Mouse (Mus musculus) inflammation-experienced regulatory T-cells, adult 6 months (primary cell): Measurements from ENCODE around the gene Rab40b. TPM values are rescaled to one million over a fixed set of nuclear protein-coding genes. Genes with fewer than 3 reads are reported as not detected.
"Not testable (repeated sequence)": the region's sequence is repeated elsewhere in the genome, so short reads cannot be mapped to it uniquely, and the experiment has no call there.

Source experiments
- ATAC-seq: one replicate; pipeline ENCODE4 v1.8.0; 2017
- polyA plus RNA-seq, 3 experiments: library from polyadenylated mRNA; unstranded; fragments of 100-300 nt; shearing (Covaris generic); gene quantifications; one replicate each; pipeline ENCODE4 v1.2.1; 2017

The Rab40b gene
- polyA plus RNA-seq, 3 experiments from 2014 or later: 0.42 TPM; not detected in 2

- ATAC-seq: no peak
Observed at GRCm38 (mm10) chr11:121367170-121367707, 20.8 kb downstream of the Rab40b start.

GRCm38 (mm10) chr11:121362212-121362611 lies 25.8 kb downstream of the Rab40b start:
- no peak for ATAC-seq

GRCm38 (mm10) chr11:121354091-121354707 lies 33.9 kb downstream of the Rab40b start, which contains the start of gene Wdr45b:
Wdr45b (minus strand) TSS chr11:121354445.
- ATAC-seq: peak; percentile 87

- ATAC-seq: peak; percentile 26
Observed at GRCm38 (mm10) chr11:121353326-121354090, 34.5 kb downstream of the Rab40b start.

- not testable (repeated sequence) for ATAC-seq
Observed at GRCm38 (mm10) chr11:121348727-121349126, 39.3 kb downstream of the Rab40b start.

- no peak for ATAC-seq
Observed at GRCm38 (mm10) chr11:121348166-121348565, 39.9 kb downstream of the Rab40b start.

GRCm38 (mm10) chr11:121347036-121347435 lies 41.0 kb downstream of the Rab40b start:
- ATAC-seq: no peak

- not testable (repeated sequence) for ATAC-seq
Observed at GRCm38 (mm10) chr11:121342423-121342822, 45.6 kb downstream of the Rab40b start.

- no peak for ATAC-seq
Observed at GRCm38 (mm10) chr11:121340287-121340686, 47.8 kb downstream of the Rab40b start.

- no peak for ATAC-seq
Observed at GRCm38 (mm10) chr11:121339647-121340046, 48.4 kb downstream of the Rab40b start.

- ATAC-seq: no peak
Observed at GRCm38 (mm10) chr11:121331641-121332040, 56.4 kb downstream of the Rab40b start.

GRCm38 (mm10) chr11:121328619-121329018 lies 59.4 kb downstream of the Rab40b start:
- no peak for ATAC-seq

- ATAC-seq: no peak
Observed at GRCm38 (mm10) chr11:121328206-121328605, 59.8 kb downstream of the Rab40b start.

- ATAC-seq: no peak
Observed at GRCm38 (mm10) chr11:121326681-121327080, 61.4 kb downstream of the Rab40b start.

- ATAC-seq: no peak
Observed at GRCm38 (mm10) chr11:121326034-121326433, 62.0 kb downstream of the Rab40b start.

- not testable (repeated sequence) for ATAC-seq
Observed at GRCm38 (mm10) chr11:121307712-121308111, 80.3 kb downstream of the Rab40b start.

GRCm38 (mm10) chr11:121306608-121307007 lies 81.4 kb downstream of the Rab40b start:
- ATAC-seq: no peak

Other genes with a start within 250 kb of the Rab40b start
- not detected for gene Tex19.1, start 242.1 kb downstream of the Rab40b start, polyA plus RNA-seq
- not detected for gene Uts2r, start 228.0 kb downstream of the Rab40b start, polyA plus RNA-seq
- 1 to 10 TPM in 2 of 3 experiments, under 1 TPM in 1; 0.86 to 2.7 (median 1.5) TPM for gene Hexdc, start 183.8 kb downstream of the Rab40b start, polyA plus RNA-seq
- 1 to 10 TPM; 3.2 to 7.3 (median 5.3) TPM for gene Ogfod3, start 183.5 kb downstream of the Rab40b start, polyA plus RNA-seq
- gene Cybc1, start 158.9 kb downstream of the Rab40b start, polyA plus RNA-seq: 10 to 100 TPM; 78.0 to 95.8 (median 86.5) TPM
- 10 to 100 TPM; 19.6 to 28.6 (median 23.6) TPM for gene Narf, start 151.0 kb downstream of the Rab40b start, polyA plus RNA-seq
- 1 to 10 TPM; 6.3 to 8.5 (median 6.6) TPM for gene Foxk2, start 128.3 kb downstream of the Rab40b start, polyA plus RNA-seq
- 10 to 100 TPM; 25.9 to 27.2 (median 26.9) TPM for gene Wdr45b, start 33.8 kb downstream of the Rab40b start, polyA plus RNA-seq
- gene Fn3krp, start 33.1 kb upstream of the Rab40b start, polyA plus RNA-seq: 1 to 10 TPM; 8.0 to 9.5 (median 8.3) TPM
- gene Fn3k, start 46.7 kb upstream of the Rab40b start, polyA plus RNA-seq: under 1 TPM in 1 of 3 experiments, not detected in 2; 0.18 TPM
- 10 to 100 TPM; 15.2 to 27.0 (median 25.9) TPM for gene Tbcd, start 63.7 kb upstream of the Rab40b start, polyA plus RNA-seq
- gene Zfp750, start 131.1 kb upstream of the Rab40b start, polyA plus RNA-seq: 1 to 10 TPM in 1 of 3 experiments, under 1 TPM in 2; 0.78 to 1.3 (median 0.94) TPM